Mouse (Mus musculus) urinary bladder, adult 2 months (tissue): ENCODE data around the gene Oas1a. TPM values are rescaled to one million over a fixed set of nuclear protein-coding genes. Genes with fewer than 3 reads are reported as not detected.

Experiments used
- polyA plus RNA-seq: library from polyadenylated mRNA; depleted of rRNA; stranded (reverse); fragments of >200 nt; gene quantifications from 2 replicates; pipeline ENCODE4 v1.2.3, GENCODE M21; 2012; rRNA removed

The Oas1a gene
- polyA plus RNA-seq, 1 experiment = 5.7 TPM

Other genes with a start within 250 kb of the Oas1a start
- gene Dtx1, start 195.6 kb downstream of the Oas1a start, polyA plus RNA-seq = 6.6 and 12.5 TPM in 2 replicates
- 8.3 and 9.0 TPM in 2 replicates for gene Oas2, start 157.7 kb downstream of the Oas1a start, polyA plus RNA-seq
- 0.32 and 0.94 TPM in 2 replicates for gene Oas3, start 129.9 kb downstream of the Oas1a start, polyA plus RNA-seq
- gene Oas1e, start 112.0 kb downstream of the Oas1a start, polyA plus RNA-seq = 0.06 and 0.07 TPM in 2 replicates
- 4.7 and 5.1 TPM in 2 replicates for gene Oas1c, start 95.0 kb downstream of the Oas1a start, polyA plus RNA-seq
- gene Oas1f, start 60.2 kb downstream of the Oas1a start, polyA plus RNA-seq = 0.15 and 0.16 TPM in 2 replicates
- gene Oas1h, start 46.1 kb downstream of the Oas1a start, polyA plus RNA-seq = not detected in 2 replicates
- gene Oas1g, start 19.9 kb downstream of the Oas1a start, polyA plus RNA-seq = 2.4 and 3.1 TPM in 2 replicates
- not detected in 2 replicates for gene Oas1d, start 7.0 kb upstream of the Oas1a start, polyA plus RNA-seq
- 0.01 and 0.03 TPM in 2 replicates for gene Rph3a, start 102.6 kb upstream of the Oas1a start, polyA plus RNA-seq